Mouse (Mus musculus) liver, embryonic 16.5 days (tissue): ENCODE measurements around the gene Xdh. TPM values are rescaled to one million over a fixed set of nuclear protein-coding genes. Genes with fewer than 3 reads are reported as not detected.

Experiments used
- ATAC-seq: fragments of 200-750 bp; cut with Nextera tagmentation; 2 replicates; pipeline ENCODE4 v1.8.0; 2017; ENCODE audit warnings: low read depth, mild to moderate bottlenecking, moderate number of reproducible peaks, moderate library complexity
- H3K27ac ChIP-seq: fragments of 300-500 bp; sonication (generic); 2 replicates; pipeline ENCODE4 v1.5.1; 2014; ENCODE audit warnings: mild to moderate bottlenecking, low read length
- H3K27me3 ChIP-seq: fragments of 300-500 bp; sonication (generic); 2 replicates; pipeline ENCODE4 v1.6.1; 2014; ENCODE audit warnings: low read depth, low read length, mixed read lengths; ENCODE audit not compliant: control insufficient read depth, insufficient read depth
- H3K36me3 ChIP-seq: fragments of 300-500 bp; sonication (generic); 2 replicates; pipeline ENCODE4 v1.6.1; 2014; ENCODE audit warnings: mild to moderate bottlenecking; ENCODE audit not compliant: control insufficient read depth, insufficient read depth
- H3K4me1 ChIP-seq: fragments of 300-500 bp; sonication (generic); 2 replicates; pipeline ENCODE4 v1.6.1; 2014; ENCODE audit warnings: low read depth, low read length, mixed read lengths; ENCODE audit not compliant: control insufficient read depth
- H3K4me2 ChIP-seq: fragments of 300-500 bp; sonication (generic); 2 replicates; pipeline ENCODE4 v1.6.1; 2014; ENCODE audit warnings: low read depth, low read length, mixed read lengths
- H3K4me3 ChIP-seq: fragments of 300-500 bp; sonication (generic); 2 replicates; pipeline ENCODE4 v1.5.1; 2014; ENCODE audit warnings: low read depth, mild to moderate bottlenecking, low read length
- H3K9ac ChIP-seq: fragments of 300-500 bp; sonication (generic); 2 replicates; pipeline ENCODE4 v1.6.1; 2014; ENCODE audit warnings: low read depth, low read length
- H3K9me3 ChIP-seq: fragments of 300-500 bp; sonication (generic); replicated peaks from 2 replicates; pipeline ENCODE4 v1.6.1; 2016; ENCODE audit warnings: low read length; ENCODE audit not compliant: control insufficient read depth
- WGBS: fragments of 180-500 bp; shearing (Covaris S2); extraction: QIAGEN DNeasy Blood & Tissue Kit; methylation state at CpG from one replicate; pipeline ENCODE4 v1.1.7; 2014; ENCODE audit not compliant: insufficient replicate concordance; 5-methylcytosine and 5-hydroxymethylcytosine counted together
- polyA plus RNA-seq: library from polyadenylated mRNA; unstranded; fragments of >200 nt; fragmentation: Nextera tagmentation; extraction: Ambion mirVana; gene quantifications from 2 replicates; pipeline ENCODE4 v1.2.1, GENCODE M21; 2015

Xdh gene
- polyA plus RNA-seq, 1 experiment from 2014 or later = 5.6 TPM

- Histone ChIP-seq H3K4me3 (no peak overlapping the region), H3K9me3 (no peaks in the 10 kb centered on the region), H3K27ac (no peak overlapping the region), H3K27me3 (no peaks in the 10 kb centered on the region), H3K9ac (no peak overlapping the region), H3K4me1 (no peaks in the 10 kb centered on the region), H3K36me3 (no peaks in the 10 kb centered on the region), H3K4me2 (no peak overlapping the region)
- 62% methylated on average over 4 of the region's 4 CpGs for WGBS
- ATAC-seq = no peak
These were observed 16.4 kb downstream of the Xdh start for GRCm38 (mm10) chr17:73933616-73934015.

GRCm38 (mm10) chr17:73932497-73933059 lies 17.4 kb downstream of the Xdh start:
- no peaks in the 10 kb centered on the region for H3K9me3 ChIP-seq
- WGBS = 48% methylated on average over 4 of the region's 4 CpGs
- no peak for ATAC-seq
- no peak overlapping the region for H3K9ac ChIP-seq
- no peak overlapping the region for H3K4me3 ChIP-seq
- H3K27me3 ChIP-seq = no peaks in the 10 kb centered on the region
- H3K27ac ChIP-seq = no peak overlapping the region
- no peak overlapping the region for H3K4me2 ChIP-seq
- no peaks in the 10 kb centered on the region for H3K4me1 ChIP-seq
- no peaks in the 10 kb centered on the region for H3K36me3 ChIP-seq

GRCm38 (mm10) chr17:73919520-73919919 lies 30.5 kb downstream of the Xdh start:
- ATAC-seq = no peak
- no peak overlapping the region for H3K9ac ChIP-seq
- no peak overlapping the region for H3K4me2 ChIP-seq
- H3K27me3 ChIP-seq = no peaks in the 10 kb centered on the region
- no peak overlapping the region for H3K4me3 ChIP-seq
- H3K36me3 ChIP-seq = no peaks in the 10 kb centered on the region
- no peak overlapping the region for H3K27ac ChIP-seq
- no peaks in the 10 kb centered on the region for H3K4me1 ChIP-seq
- no peaks in the 10 kb centered on the region for H3K9me3 ChIP-seq
- 60% methylated on average over 8 of the region's 8 CpGs for WGBS

- Histone ChIP-seq H3K4me3 (no peak overlapping the region), H3K9me3 (no peaks in the 10 kb centered on the region), H3K4me2 (no peak overlapping the region), H3K9ac (no peak overlapping the region), H3K4me1 (no peaks in the 10 kb centered on the region), H3K27ac (no peak overlapping the region), H3K36me3 (no peaks in the 10 kb centered on the region), H3K27me3 (no peaks in the 10 kb centered on the region)
- ATAC-seq = no peak
- WGBS = 41% methylated on average over 7 of the region's 7 CpGs
These were observed 31.0 kb downstream of the Xdh start for GRCm38 (mm10) chr17:73918944-73919381.

GRCm38 (mm10) chr17:73918138-73918537 lies 31.9 kb downstream of the Xdh start:
- ATAC-seq = no peak
- Histone ChIP-seq H3K27me3 (no peaks in the 10 kb centered on the region), H3K9ac (no peak overlapping the region), H3K4me3 (no peak overlapping the region), H3K4me1 (no peaks in the 10 kb centered on the region), H3K9me3 (no peaks in the 10 kb centered on the region), H3K4me2 (no peak overlapping the region), H3K36me3 (no peaks in the 10 kb centered on the region), H3K27ac (no peak overlapping the region)
- WGBS = 63% methylated on average over 3 of the region's 3 CpGs

GRCm38 (mm10) chr17:73917713-73918112 lies 32.3 kb downstream of the Xdh start:
- Histone ChIP-seq H3K36me3 (no peaks in the 10 kb centered on the region), H3K4me2 (no peak overlapping the region), H3K27me3 (no peaks in the 10 kb centered on the region), H3K9ac (no peak overlapping the region), H3K4me3 (no peak overlapping the region), H3K9me3 (no peaks in the 10 kb centered on the region), H3K4me1 (no peaks in the 10 kb centered on the region), H3K27ac (no peak overlapping the region)
- no peak for ATAC-seq
- WGBS = 62% methylated on average over 5 of the region's 5 CpGs

- Histone ChIP-seq H3K27ac (no peak overlapping the region), H3K36me3 (no peaks in the 10 kb centered on the region), H3K9me3 (no peaks in the 10 kb centered on the region), H3K4me1 (no peaks in the 10 kb centered on the region), H3K4me2 (no peak overlapping the region), H3K9ac (no peak overlapping the region), H3K27me3 (no peaks in the 10 kb centered on the region), H3K4me3 (no peak overlapping the region)
- 55% methylated on average over 4 of the region's 4 CpGs for WGBS
- ATAC-seq = no peak
These were observed 35.3 kb downstream of the Xdh start for GRCm38 (mm10) chr17:73914730-73915129.

GRCm38 (mm10) chr17:73906076-73906475 lies 43.9 kb downstream of the Xdh start:
- WGBS = 68% methylated on average over 8 of the region's 8 CpGs
- H3K9me3 ChIP-seq = no peaks in the 10 kb centered on the region
- H3K27ac ChIP-seq = no peak overlapping the region
- ATAC-seq = no peak
- no peaks in the 10 kb centered on the region for H3K27me3 ChIP-seq
- H3K4me2 ChIP-seq = no peak overlapping the region
- H3K9ac ChIP-seq = no peak overlapping the region
- H3K4me3 ChIP-seq = no peak overlapping the region
- no peaks in the 10 kb centered on the region for H3K36me3 ChIP-seq
- no peaks in the 10 kb centered on the region for H3K4me1 ChIP-seq

- no peak overlapping the region for H3K4me2 ChIP-seq
- no peaks in the 10 kb centered on the region for H3K36me3 ChIP-seq
- H3K4me3 ChIP-seq = no peak overlapping the region
- H3K4me1 ChIP-seq = no peaks in the 10 kb centered on the region
- H3K27ac ChIP-seq = no peak overlapping the region
- H3K9me3 ChIP-seq = no peaks in the 10 kb centered on the region
- H3K27me3 ChIP-seq = no peaks in the 10 kb centered on the region
- 51% methylated on average over 7 of the region's 7 CpGs for WGBS
- no peak for ATAC-seq
- no peak overlapping the region for H3K9ac ChIP-seq
These were observed 44.8 kb downstream of the Xdh start for GRCm38 (mm10) chr17:73905043-73905750.
